Mouse (Mus musculus): ENCODE results near the gene Sema4b.
A peak's percentile ranks its signal among the peaks of the same experiment; 100 is the strongest.

DNA sequence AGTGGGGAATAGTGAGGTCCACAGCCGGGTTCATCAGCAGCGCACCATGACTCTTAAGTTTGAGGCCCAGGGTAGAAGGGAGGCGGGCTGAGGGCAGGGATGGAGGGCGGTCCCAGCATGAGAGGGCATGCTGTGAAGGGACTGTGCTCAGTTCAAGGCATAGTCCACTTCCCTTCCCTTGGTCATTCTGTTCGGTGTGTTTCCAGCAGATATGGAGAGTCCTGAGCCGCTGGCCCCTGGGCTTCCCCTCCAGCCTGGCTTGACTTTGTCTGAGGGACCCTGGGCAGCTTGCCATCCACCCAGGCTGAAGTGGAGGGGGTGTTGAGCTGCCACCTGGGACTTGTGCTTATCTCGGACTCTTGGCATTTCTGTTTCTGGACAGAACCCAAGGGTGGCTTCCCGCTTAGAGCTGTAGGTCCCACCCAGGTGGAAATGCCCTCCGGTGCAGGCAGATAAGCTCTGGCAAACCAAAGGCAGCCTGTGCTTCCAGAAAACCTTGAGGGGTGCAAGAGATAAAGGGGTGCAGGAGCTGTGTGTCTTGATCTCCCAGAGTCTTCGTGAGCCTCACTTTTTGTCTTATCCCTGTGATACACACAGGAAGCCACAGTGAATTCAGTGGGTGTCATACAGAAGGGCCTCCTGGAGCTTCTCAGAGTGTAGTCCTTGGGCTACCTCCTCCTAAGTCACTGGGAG is 22.2 kb downstream of the Sema4b start:
- TF ChIP-seq ZKSCAN1 (IDR thresholded peaks at IDR 0.05; ENCODE audit: low read depth, low read length), result no peak
- no peak for TF ChIP-seq CTCF (IDR thresholded peaks at IDR 0.05 in 2 of 3, conservative IDR thresholded peaks at IDR 0.05 in 1 of 3; ENCODE audit: control insufficient read depth in 1 of 3, insufficient read depth in 1 of 3, low read depth in 2 of 3, low read length in 3 of 3, poor library complexity in 1 of 3, severe bottlenecking in 1 of 3)
- TF ChIP-seq GATA1 (IDR thresholded peaks at IDR 0.05; ENCODE audit: low read depth, low read length), result peak; percentile 99

Data from MEL (cell line).